Mouse (Mus musculus): ENCODE results near the gene Esrra.
A peak's percentile ranks its signal among the peaks of the same experiment; 100 is the strongest.

The Esrra gene

GRCm38 (mm10) chr19:6921647-6922567 is at the start of gene Esrra:
Esrra (minus strand) TSS chr19:6921813.
- DNase-seq (ENCODE audit: low spot score) = peak; percentile 100

- no peak for DNase-seq (ENCODE audit: low spot score)
These were observed 49.0 kb upstream of the Esrra start for GRCm38 (mm10) chr19:6970460-6971085.

GRCm38 (mm10) chr19:6969665-6970381 is 48.2 kb upstream of the Esrra start:
- peak; percentile 79 for DNase-seq (ENCODE audit: low spot score)

- DNase-seq (ENCODE audit: low spot score) = no peak
These were observed 47.7 kb upstream of the Esrra start for GRCm38 (mm10) chr19:6969291-6969664.

- no peak for DNase-seq (ENCODE audit: low spot score)
These were observed 47.1 kb upstream of the Esrra start for GRCm38 (mm10) chr19:6968491-6969271.

GRCm38 (mm10) chr19:6956461-6956860 is 34.8 kb upstream of the Esrra start:
- DNase-seq (ENCODE audit: low spot score) = no peak

- no peak for DNase-seq (ENCODE audit: low spot score)
These were observed 33.8 kb upstream of the Esrra start for GRCm38 (mm10) chr19:6955424-6955823.

- DNase-seq (ENCODE audit: low spot score) = no peak
These were observed 32.4 kb upstream of the Esrra start for GRCm38 (mm10) chr19:6954046-6954445.

GRCm38 (mm10) chr19:6952712-6953037 is 31.1 kb upstream of the Esrra start:
- peak; percentile 62 for DNase-seq (ENCODE audit: low spot score)

- DNase-seq (ENCODE audit: low spot score) = peak; percentile 80
These were observed 30.5 kb upstream of the Esrra start for GRCm38 (mm10) chr19:6951994-6952711.

- peak; percentile 95 for DNase-seq (ENCODE audit: low spot score)
These were observed 29.9 kb upstream of the Esrra start for GRCm38 (mm10) chr19:6951381-6951968.

GRCm38 (mm10) chr19:6950613-6951153 is 29.1 kb upstream of the Esrra start:
- DNase-seq (ENCODE audit: low spot score) = peak; percentile 75

GRCm38 (mm10) chr19:6949951-6950350 is 28.3 kb upstream of the Esrra start:
- DNase-seq (ENCODE audit: low spot score) = no peak

- DNase-seq (ENCODE audit: low spot score) = no peak
These were observed 27.9 kb upstream of the Esrra start for GRCm38 (mm10) chr19:6949532-6949931.

- no peak for DNase-seq (ENCODE audit: low spot score)
These were observed 26.6 kb upstream of the Esrra start for GRCm38 (mm10) chr19:6948186-6948585.

- no peak for DNase-seq (ENCODE audit: low spot score)
These were observed 26.1 kb upstream of the Esrra start for GRCm38 (mm10) chr19:6947742-6948141.

GRCm38 (mm10) chr19:6943709-6944108 is 22.1 kb upstream of the Esrra start:
- DNase-seq (ENCODE audit: low spot score) = no peak

GRCm38 (mm10) chr19:6942764-6943163 is 21.2 kb upstream of the Esrra start:
- DNase-seq (ENCODE audit: low spot score) = no peak

- DNase-seq (ENCODE audit: low spot score) = peak; percentile 97
These were observed 20.7 kb upstream of the Esrra start, which contains the start of gene Gpr137 for GRCm38 (mm10) chr19:6942249-6942691. Gpr137 (minus strand) TSS chr19:6942480.
